Mouse (Mus musculus): ENCODE measurements around the gene Ifitm1.

- TF ChIP-seq CTCF (IDR thresholded peaks at IDR 0.05; ENCODE audit: control insufficient read depth, insufficient read depth, low read length): no peak
- TF ChIP-seq POLR2A (IDR thresholded peaks at IDR 0.05; ENCODE audit: borderline replicate concordance, control insufficient read depth, low read depth, low read length): no peak
These were observed 42.6 kb downstream of the Ifitm1 start for GRCm38 (mm10) chr7:141009665-141010064.

Data from bone marrow, adult 2 months (tissue).